Mouse (Mus musculus): ENCODE measurements around the gene Timd4. TPM values are rescaled to one million over a fixed set of nuclear protein-coding genes. Genes with fewer than 3 reads are reported as not detected.

The Timd4 gene
- polyA plus RNA-seq, 1 experiment: 0.02 TPM

DNA sequence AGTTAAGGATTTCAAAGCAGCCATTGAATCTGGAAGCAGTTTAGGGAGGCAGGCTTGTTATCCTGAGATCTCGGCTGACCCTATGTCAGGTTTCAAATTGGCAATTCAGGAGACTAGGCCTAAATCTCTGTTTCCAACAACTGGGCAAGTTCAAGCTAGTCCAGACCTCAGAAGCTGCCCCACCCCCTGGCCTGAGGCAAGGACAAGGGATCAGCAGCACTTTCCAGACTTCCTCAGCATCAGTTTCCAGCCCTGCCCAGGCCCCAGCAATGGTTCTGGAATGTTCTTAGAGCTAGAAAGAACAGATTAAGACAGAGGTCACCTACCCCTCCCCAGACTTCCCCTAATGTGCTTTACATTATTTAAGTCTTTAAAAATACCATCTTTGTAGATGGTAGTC lies 36.1 kb downstream of the Timd4 start:
- H3K9me3 ChIP-seq (ENCODE audit: control insufficient read depth, low read length): no peaks in the 10 kb centered on the region
- no peaks in the 10 kb centered on the region for H3K36me3 ChIP-seq (ENCODE audit: control insufficient read depth)
- no peaks in the 10 kb centered on the region for H3K4me1 ChIP-seq (ENCODE audit: control insufficient read depth)
- no peak overlapping the region for H3K4me3 ChIP-seq (replicated peaks)
- no peaks in the 10 kb centered on the region for H3K27me3 ChIP-seq (ENCODE audit: control insufficient read depth)
- TF ChIP-seq GATA1 (IDR thresholded peaks at IDR 0.05; ENCODE audit: low read length) (no peak), TAL1 (IDR thresholded peaks at IDR 0.05; ENCODE audit: low read length) (no peak)

DNA sequence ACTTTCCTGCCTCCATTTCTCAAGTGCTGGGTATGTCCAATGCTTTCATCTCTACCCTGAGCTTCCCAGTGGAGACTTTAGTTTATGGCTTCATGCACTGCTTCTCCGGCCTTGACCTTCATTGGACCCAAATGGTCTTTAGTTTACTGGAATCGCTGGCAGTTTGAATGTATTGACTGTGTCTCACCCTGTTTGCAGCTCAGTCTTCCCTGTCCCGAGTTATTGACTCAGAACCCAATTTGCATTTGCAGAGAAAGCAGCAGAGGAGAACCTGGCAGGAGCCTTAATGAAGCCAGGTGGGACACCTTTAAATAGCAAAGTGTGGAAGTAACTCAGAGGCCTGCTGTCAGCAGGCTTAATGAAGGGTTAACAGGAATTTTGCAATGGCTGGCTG lies 37.2 kb downstream of the Timd4 start:
- Histone ChIP-seq H3K27me3 (ENCODE audit: control insufficient read depth) (no peaks in the 10 kb centered on the region), H3K36me3 (ENCODE audit: control insufficient read depth) (no peaks in the 10 kb centered on the region), H3K9me3 (ENCODE audit: control insufficient read depth, low read length) (no peaks in the 10 kb centered on the region), H3K4me3 (replicated peaks) (no peak overlapping the region), H3K4me1 (ENCODE audit: control insufficient read depth) (no peaks in the 10 kb centered on the region)
- TF ChIP-seq GATA1 (IDR thresholded peaks at IDR 0.05; ENCODE audit: low read length) (no peak), TAL1 (IDR thresholded peaks at IDR 0.05; ENCODE audit: low read length) (no peak)

DNA sequence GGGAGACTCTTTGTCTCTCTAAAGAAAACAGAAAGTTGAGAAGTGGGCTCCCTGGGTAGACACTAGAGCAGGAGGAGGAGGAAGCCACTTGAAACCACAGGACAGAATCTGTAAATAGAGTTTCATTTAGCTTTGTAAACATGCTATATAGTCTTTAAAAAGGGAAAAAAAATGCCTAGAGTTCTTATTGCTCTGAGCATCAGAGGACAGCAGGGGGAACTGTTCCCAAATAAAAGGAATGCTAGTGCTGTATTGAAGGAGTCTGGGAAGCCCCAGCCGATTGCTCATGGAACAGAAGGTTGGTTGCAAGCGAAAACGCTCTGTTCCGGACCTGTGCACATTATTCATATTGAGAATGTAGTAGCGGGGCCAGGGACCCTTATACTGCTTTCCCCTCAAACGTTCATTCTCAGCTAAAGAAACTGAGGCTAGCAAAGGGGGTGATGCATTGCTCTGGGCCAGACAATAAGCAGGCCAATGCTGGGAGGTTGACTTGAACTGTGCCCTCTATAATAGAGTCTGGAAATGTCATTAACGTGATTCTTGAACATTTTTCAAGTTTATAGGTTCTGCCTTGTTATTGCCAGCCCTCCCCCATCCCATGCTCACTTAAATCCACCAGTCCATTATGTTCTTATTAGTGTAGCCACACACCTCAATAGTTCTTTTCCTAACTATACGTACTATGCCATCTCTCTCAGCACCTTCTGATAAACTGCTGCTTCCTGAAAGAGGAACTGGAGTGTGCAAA lies 37.8 kb downstream of the Timd4 start:
- TF ChIP-seq TAL1 (IDR thresholded peaks at IDR 0.05; ENCODE audit: low read length): no peak
- no peak for TF ChIP-seq GATA1 (IDR thresholded peaks at IDR 0.05; ENCODE audit: low read length)
- Histone ChIP-seq H3K27me3 (ENCODE audit: control insufficient read depth) (no peaks in the 10 kb centered on the region), H3K4me3 (replicated peaks) (no peak overlapping the region), H3K4me1 (ENCODE audit: control insufficient read depth) (no peaks in the 10 kb centered on the region), H3K9me3 (ENCODE audit: control insufficient read depth, low read length) (no peaks in the 10 kb centered on the region), H3K36me3 (ENCODE audit: control insufficient read depth) (no peaks in the 10 kb centered on the region)

DNA sequence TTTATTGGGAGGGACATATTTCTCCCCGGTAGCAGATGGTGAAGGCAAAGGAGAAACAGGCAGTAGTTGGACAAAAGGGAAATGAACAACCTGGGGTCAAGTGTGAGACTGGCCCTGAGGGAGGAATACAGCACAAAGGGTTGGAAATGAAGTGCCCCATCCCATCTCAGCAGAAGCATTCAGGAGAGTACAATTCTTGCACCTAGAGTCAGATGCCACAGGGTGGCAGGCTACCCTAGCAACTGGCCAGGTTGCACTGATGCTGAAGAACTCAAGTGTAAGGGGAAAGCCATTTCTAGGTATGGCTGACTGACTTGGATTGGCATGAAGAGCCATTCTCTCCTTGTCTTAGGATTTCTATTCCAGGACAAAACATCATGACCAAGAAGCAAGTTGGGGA lies 54.2 kb downstream of the Timd4 start:
- no peaks in the 10 kb centered on the region for H3K27me3 ChIP-seq (ENCODE audit: control insufficient read depth)
- H3K36me3 ChIP-seq (ENCODE audit: control insufficient read depth): no peaks in the 10 kb centered on the region
- H3K4me1 ChIP-seq (ENCODE audit: control insufficient read depth): no peaks in the 10 kb centered on the region
- TF ChIP-seq TAL1 (IDR thresholded peaks at IDR 0.05; ENCODE audit: low read length): no peak
- TF ChIP-seq GATA1 (IDR thresholded peaks at IDR 0.05; ENCODE audit: low read length): no peak
- no peak overlapping the region for H3K4me3 ChIP-seq (replicated peaks)
- H3K9me3 ChIP-seq (ENCODE audit: control insufficient read depth, low read length): no peaks in the 10 kb centered on the region

DNA sequence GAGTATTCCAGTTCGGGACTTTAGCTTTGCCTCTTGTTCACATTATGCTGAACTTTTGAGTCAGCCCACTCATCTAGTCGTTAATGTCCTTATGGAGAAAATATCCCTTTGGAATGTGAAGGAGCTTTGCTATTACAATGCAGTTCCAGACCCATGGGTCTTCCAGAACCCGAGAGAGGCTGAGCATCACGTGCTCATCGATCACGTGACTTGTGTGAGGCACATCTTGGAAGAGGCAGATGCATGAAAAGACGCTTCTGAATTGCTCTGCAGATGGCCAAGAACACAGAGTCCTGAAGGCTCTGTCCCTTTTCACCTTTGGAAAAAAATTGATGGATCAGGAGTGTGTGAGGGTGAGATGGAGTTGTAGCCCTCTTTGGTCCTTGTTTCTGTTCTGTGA lies 58.0 kb downstream of the Timd4 start:
- no peak overlapping the region for H3K4me3 ChIP-seq (replicated peaks)
- no peaks in the 10 kb centered on the region for H3K4me1 ChIP-seq (ENCODE audit: control insufficient read depth)
- H3K36me3 ChIP-seq (ENCODE audit: control insufficient read depth): no peaks in the 10 kb centered on the region
- TF ChIP-seq GATA1 (IDR thresholded peaks at IDR 0.05; ENCODE audit: low read length) (no peak), TAL1 (IDR thresholded peaks at IDR 0.05; ENCODE audit: low read length) (no peak)
- no peaks in the 10 kb centered on the region for H3K27me3 ChIP-seq (ENCODE audit: control insufficient read depth)
- no peaks in the 10 kb centered on the region for H3K9me3 ChIP-seq (ENCODE audit: control insufficient read depth, low read length)

DNA sequence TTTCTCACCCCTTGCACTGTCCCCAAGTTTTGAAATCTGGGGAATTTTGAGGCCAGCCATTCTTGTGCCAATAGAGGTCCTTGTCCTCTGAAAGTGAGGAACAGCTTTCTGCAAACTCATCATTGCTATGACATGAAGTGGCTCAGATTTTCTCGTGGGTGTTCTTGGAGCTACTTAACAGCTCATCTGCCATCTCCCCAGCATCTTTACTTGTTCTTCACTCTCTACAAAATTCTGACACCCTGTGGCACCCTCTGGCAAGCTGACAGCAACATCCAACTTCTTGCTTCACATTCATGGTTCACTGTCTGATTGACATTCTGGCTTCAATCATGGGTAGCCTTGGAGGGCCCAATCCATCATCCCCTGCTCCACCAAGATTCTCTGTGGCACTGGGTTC lies 65.2 kb downstream of the Timd4 start:
- no peak overlapping the region for H3K4me3 ChIP-seq (replicated peaks)
- H3K36me3 ChIP-seq (ENCODE audit: control insufficient read depth): no peaks in the 10 kb centered on the region
- no peaks in the 10 kb centered on the region for H3K27me3 ChIP-seq (ENCODE audit: control insufficient read depth)
- no peaks in the 10 kb centered on the region for H3K4me1 ChIP-seq (ENCODE audit: control insufficient read depth)
- TF ChIP-seq TAL1 (IDR thresholded peaks at IDR 0.05; ENCODE audit: low read length) (no peak), GATA1 (IDR thresholded peaks at IDR 0.05; ENCODE audit: low read length) (no peak)
- 0 out of 2 replicates have a peak, but pooled peaks cover 3% of the 10 kb centered on the region for H3K9me3 ChIP-seq (ENCODE audit: control insufficient read depth, low read length)

DNA sequence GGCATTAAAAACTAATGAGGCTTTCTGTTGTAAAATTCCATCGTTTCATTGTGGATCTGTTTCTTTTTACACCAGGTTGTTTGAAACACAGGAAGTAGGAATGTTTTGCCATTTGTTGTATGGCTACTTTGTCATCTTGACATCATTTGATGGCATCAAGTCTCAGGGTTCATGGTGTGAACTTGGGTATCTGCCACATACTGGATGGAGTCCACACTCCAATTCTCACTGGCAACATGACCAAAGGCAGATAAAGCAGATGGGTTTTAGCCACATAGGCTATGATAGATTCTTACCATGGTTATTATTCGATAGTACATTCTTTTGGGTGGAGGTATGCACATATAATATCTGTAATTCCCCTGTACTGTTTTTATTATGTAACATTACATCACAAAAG lies 71.9 kb downstream of the Timd4 start:
- H3K4me1 ChIP-seq (ENCODE audit: control insufficient read depth): no peaks in the 10 kb centered on the region
- no peaks in the 10 kb centered on the region for H3K9me3 ChIP-seq (ENCODE audit: control insufficient read depth, low read length)
- no peaks in the 10 kb centered on the region for H3K27me3 ChIP-seq (ENCODE audit: control insufficient read depth)
- no peak overlapping the region for H3K4me3 ChIP-seq (replicated peaks)
- TF ChIP-seq TAL1 (IDR thresholded peaks at IDR 0.05; ENCODE audit: low read length) (no peak), GATA1 (IDR thresholded peaks at IDR 0.05; ENCODE audit: low read length) (no peak)
- H3K36me3 ChIP-seq (ENCODE audit: control insufficient read depth): no peaks in the 10 kb centered on the region

DNA sequence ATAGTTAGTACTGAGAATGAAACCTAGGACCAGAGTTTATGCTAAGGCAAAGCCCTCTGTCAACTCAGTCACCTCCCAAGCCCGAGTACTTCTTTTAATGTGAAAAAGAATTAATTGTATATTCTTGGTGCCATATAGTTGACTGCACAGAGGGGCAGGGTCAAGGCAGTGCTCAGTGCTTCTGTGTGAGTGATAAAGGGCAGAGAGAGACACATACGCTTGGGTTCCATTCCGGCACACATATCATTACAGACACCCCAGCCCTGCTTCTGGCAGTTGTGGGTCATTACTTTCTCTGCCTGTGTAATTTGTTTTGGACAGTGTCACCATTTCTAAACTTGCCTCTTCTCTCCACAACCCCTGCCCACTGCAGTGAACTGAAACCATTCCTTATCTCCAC lies 78.5 kb downstream of the Timd4 start:
- H3K9me3 ChIP-seq (ENCODE audit: control insufficient read depth, low read length): no peaks in the 10 kb centered on the region
- H3K27me3 ChIP-seq (ENCODE audit: control insufficient read depth): no peaks in the 10 kb centered on the region
- H3K36me3 ChIP-seq (ENCODE audit: control insufficient read depth): no peaks in the 10 kb centered on the region
- H3K4me3 ChIP-seq (replicated peaks): no peak overlapping the region
- TF ChIP-seq GATA1 (IDR thresholded peaks at IDR 0.05; ENCODE audit: low read length) (no peak), TAL1 (IDR thresholded peaks at IDR 0.05; ENCODE audit: low read length) (no peak)
- no peaks in the 10 kb centered on the region for H3K4me1 ChIP-seq (ENCODE audit: control insufficient read depth)

Other genes with a start within 250 kb of the Timd4 start
- gene BC053393, start 239.3 kb upstream of the Timd4 start, polyA plus RNA-seq (2012): not detected in 2 replicates
- not detected in 2 replicates for gene Dppa1, start 181.5 kb upstream of the Timd4 start, polyA plus RNA-seq (2012)
- gene Timd2, start 103.7 kb upstream of the Timd4 start, polyA plus RNA-seq (2012): not detected in 2 replicates
- gene Havcr1, start 75.7 kb upstream of the Timd4 start, polyA plus RNA-seq (2012): not detected in 2 replicates

Measured in erythroblast, embryonic 14.5 days (primary cell).